Mouse (Mus musculus) heart, embryonic 13.5 days (tissue): ENCODE results near the gene Them4. TPM values are rescaled to one million over a fixed set of nuclear protein-coding genes. Genes with fewer than 3 reads are reported as not detected.
"Not testable (repeated sequence)": the region's sequence is repeated elsewhere in the genome, so short reads cannot be mapped to it uniquely, and the experiment has no call there.

Source experiments
- ATAC-seq: fragments of 200-750 bp; cut with Nextera tagmentation; 2 replicates; pipeline ENCODE4 v1.8.0; 2017; ENCODE audit warnings: moderate TSS enrichment; ENCODE audit not compliant: insufficient number of reproducible peaks, low FRiP score, low TSS enrichment; ENCODE audit errors: extremely low read depth
- H3K27ac ChIP-seq: fragments of 300-500 bp; sonication (generic); replicated peaks from 2 replicates; pipeline ENCODE4 v1.5.1; 2015; ENCODE audit warnings: moderate library complexity, mild to moderate bottlenecking, inconsistent platforms
- H3K27me3 ChIP-seq: fragments of 300-500 bp; sonication (generic); replicated peaks from 2 replicates; pipeline ENCODE4 v1.6.1; 2015; ENCODE audit warnings: mild to moderate bottlenecking, inconsistent platforms
- H3K36me3 ChIP-seq: fragments of 300-500 bp; sonication (generic); 2 replicates; pipeline ENCODE4 v1.6.1; 2015; ENCODE audit warnings: mild to moderate bottlenecking, inconsistent platforms
- H3K4me1 ChIP-seq: fragments of 300-500 bp; sonication (generic); 2 replicates; pipeline ENCODE4 v1.6.1; 2015; ENCODE audit warnings: inconsistent platforms
- H3K4me2 ChIP-seq: fragments of 300-500 bp; sonication (generic); 2 replicates; pipeline ENCODE4 v1.6.1; 2015; ENCODE audit warnings: inconsistent platforms, mild to moderate bottlenecking, moderate library complexity
- H3K4me3 ChIP-seq: fragments of 300-500 bp; sonication (generic); 2 replicates; pipeline ENCODE4 v1.5.1; 2015; ENCODE audit warnings: moderate library complexity, mild to moderate bottlenecking, inconsistent platforms
- H3K9ac ChIP-seq: fragments of 300-500 bp; sonication (generic); 2 replicates; pipeline ENCODE4 v1.6.1; 2015; ENCODE audit warnings: inconsistent platforms, mild to moderate bottlenecking, moderate library complexity
- H3K9me3 ChIP-seq: fragments of 300-500 bp; sonication (generic); 2 replicates; pipeline ENCODE4 v1.6.1; 2016; ENCODE audit warnings: inconsistent platforms
- WGBS: fragments of 180-500 bp; shearing (Covaris S2); methylation state at CpG from one replicate; pipeline ENCODE4 v1.1.7; 2015; ENCODE audit warnings: mixed read lengths; 5-methylcytosine and 5-hydroxymethylcytosine counted together
- polyA plus RNA-seq: library from polyadenylated mRNA; unstranded; fragments of >200 nt; fragmentation: Nextera tagmentation; extraction: Ambion mirVana; gene quantifications from 2 replicates; pipeline ENCODE4 v1.2.1, GENCODE M21; 2015

The Them4 gene
- 10.6 and 10.8 TPM in 2 replicates for polyA plus RNA-seq

DNA sequence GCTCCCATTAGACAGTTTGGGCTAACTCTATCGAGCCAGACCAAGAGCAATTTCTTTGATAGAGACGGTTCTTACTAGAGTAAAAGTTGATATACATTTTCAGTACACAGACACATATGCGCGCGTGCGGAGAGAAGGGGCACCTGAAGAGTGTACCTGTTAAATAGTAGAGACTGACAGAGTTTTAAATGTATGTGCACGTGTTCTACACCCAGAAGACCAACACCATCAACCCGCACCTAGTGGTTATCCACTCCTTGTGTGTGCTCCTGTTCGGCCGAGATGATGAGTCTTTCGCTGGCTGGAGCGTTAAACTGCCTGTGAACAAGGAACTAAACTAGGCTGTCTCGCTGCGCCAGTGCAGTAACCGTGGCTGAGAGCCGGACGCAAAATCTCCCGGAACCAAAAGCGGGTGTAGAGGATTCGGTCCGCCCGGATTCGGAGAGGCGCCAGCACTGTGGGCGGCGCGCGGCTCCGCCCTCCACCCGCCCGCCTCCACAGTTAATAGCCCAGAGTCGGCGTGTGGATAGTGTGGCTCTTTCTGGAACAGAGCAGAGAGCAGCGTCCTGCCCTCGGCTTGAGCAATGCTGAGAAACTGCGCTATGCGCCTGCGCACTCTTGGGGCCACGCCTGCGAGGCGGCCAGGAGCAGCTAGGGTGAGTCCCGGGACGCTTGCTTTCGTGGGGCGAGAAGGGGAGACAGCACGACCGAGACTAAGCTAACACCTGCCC is at the start of gene Them4:
Gene Them4 (plus strand): TSS at position 457 of the 731 bp plus-strand sequence.
- Histone ChIP-seq H3K4me3 (peak within 1 kb of the TSS; percentile 63), H3K27ac (peak within 1 kb of the TSS; percentile 88), H3K9ac (peak within 1 kb of the TSS; percentile 80), H3K36me3 (no peaks in the 10 kb centered on the region), H3K9me3 (no peaks in the 10 kb centered on the region), H3K4me1 (peaks cover 10% of the 10 kb centered on the region), H3K4me2 (peak within 1 kb of the TSS; percentile 80), H3K27me3 (no peaks in the 10 kb centered on the region)
- WGBS = 1% methylated on average over 47 of the region's 47 CpGs
- ATAC-seq = peak; percentile 93

DNA sequence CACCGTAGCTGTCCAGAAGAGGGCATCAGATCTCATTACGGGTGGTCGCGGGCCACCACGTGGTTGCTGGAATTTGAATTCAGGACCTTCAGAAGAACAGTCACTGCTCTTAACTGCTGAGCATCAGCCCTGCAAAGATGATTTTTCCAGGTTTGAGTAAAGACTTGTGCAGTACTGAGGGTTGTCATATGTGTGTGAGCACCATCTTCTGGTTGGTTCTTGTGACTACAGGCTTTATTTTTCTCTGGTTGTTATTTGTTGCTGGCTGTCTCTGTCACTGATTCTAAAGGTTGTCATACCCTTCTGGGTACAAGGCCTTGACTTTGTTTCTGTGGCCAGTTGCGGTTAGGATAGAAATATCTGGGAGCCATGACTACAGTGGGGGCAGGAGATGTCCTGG is 49.3 kb upstream of the Them4 start:
- 36% methylated on average over 6 of the region's 6 CpGs for WGBS
- Histone ChIP-seq H3K9ac (no peak overlapping the region), H3K9me3 (no peaks in the 10 kb centered on the region), H3K27ac (no peak overlapping the region), H3K4me2 (no peak overlapping the region), H3K4me3 (no peak overlapping the region), H3K36me3 (no peaks in the 10 kb centered on the region), H3K27me3 (no peaks in the 10 kb centered on the region), H3K4me1 (no peaks in the 10 kb centered on the region)
- ATAC-seq = no peak

DNA sequence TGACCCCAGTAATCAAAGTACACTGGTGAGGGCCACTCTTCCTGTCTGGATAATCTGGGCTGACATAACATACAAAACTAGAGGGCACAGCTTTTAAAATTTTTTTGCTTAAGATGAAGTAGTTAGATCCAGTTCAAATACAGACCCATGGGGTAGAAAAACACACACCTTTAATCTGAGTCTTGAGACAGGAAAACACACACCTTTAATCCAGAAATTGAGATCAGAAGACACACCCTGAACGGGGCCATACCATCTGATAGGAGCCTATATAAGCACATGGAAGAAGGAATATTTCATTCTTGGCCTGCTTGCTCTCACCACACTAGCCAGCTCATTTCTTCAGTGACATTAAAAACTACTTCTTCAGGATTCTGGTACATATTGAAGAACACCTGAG is 46.2 kb upstream of the Them4 start, which contains the start of gene Gm4778:
Gene Gm4778 (plus strand): TSS at position 301 of the 400 bp plus-strand sequence.
- 71% methylated on average over 1 of the region's 1 CpGs for WGBS
- not testable (repeated sequence) for H3K9ac ChIP-seq, H3K4me1 ChIP-seq, H3K9me3 ChIP-seq, H3K4me2 ChIP-seq, H3K36me3 ChIP-seq, H3K27me3 ChIP-seq, H3K4me3 ChIP-seq, ATAC-seq, H3K27ac ChIP-seq

DNA sequence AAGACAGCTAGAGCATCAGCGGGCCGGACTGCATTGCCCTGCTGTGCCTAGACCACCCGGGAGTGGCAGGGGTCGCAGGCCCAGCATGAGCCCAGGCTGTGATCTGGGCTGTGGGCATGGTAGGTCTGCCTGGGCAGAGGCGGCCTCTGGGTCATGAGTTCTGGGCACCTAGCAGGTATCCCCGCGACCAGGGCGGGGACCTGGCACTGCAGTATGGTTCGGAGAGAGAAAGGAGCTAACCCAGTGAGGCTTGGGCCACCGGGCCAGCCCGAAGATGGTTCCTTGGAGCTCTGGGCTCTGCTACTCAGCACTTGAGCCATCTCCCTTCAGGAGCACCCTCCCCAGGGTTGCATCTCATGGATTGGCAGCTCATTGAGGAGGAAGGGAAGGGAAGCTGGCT is 33.9 kb upstream of the Them4 start:
- Histone ChIP-seq H3K27ac (no peak overlapping the region), H3K4me2 (no peak overlapping the region), H3K27me3 (no peaks in the 10 kb centered on the region), H3K4me3 (no peak overlapping the region), H3K9ac (no peak overlapping the region), H3K9me3 (no peaks in the 10 kb centered on the region), H3K4me1 (no peaks in the 10 kb centered on the region), H3K36me3 (no peaks in the 10 kb centered on the region)
- ATAC-seq = no peak
- 77% methylated on average over 11 of the region's 11 CpGs for WGBS

DNA sequence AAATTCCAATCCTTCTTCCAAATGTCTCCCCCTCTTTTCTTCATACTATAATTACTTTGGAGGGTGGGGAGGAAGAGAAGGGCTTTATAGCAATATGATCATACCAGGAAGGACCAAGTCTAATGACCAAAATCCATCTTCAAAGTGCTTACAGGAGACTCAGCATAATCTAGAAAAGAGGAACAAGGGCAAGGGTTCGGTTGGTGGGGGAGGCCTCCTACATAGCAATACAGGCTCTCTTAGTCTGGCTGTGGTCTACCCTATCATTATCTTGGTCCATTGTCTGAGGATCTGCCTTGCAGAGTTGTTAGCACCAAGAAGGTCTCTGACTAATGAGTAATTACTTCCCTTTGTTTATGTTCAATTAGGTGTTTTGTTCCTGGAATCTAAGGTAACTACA is 4.4 kb upstream of the Them4 start:
- no peak overlapping the region for H3K27ac ChIP-seq
- H3K27me3 ChIP-seq = no peaks in the 10 kb centered on the region
- peaks cover 5% of the 10 kb centered on the region; the same call in 1 of the 2 replicates for H3K4me1 ChIP-seq
- no peak overlapping the region for H3K4me2 ChIP-seq
- H3K36me3 ChIP-seq = no peaks in the 10 kb centered on the region
- ATAC-seq = no peak
- no peak overlapping the region for H3K9ac ChIP-seq
- no peak overlapping the region for H3K4me3 ChIP-seq
- 0 out of 2 replicates have a peak, but pooled peaks cover 7% of the 10 kb centered on the region for H3K9me3 ChIP-seq
- WGBS = 53% methylated on average over 1 of the region's 1 CpGs

DNA sequence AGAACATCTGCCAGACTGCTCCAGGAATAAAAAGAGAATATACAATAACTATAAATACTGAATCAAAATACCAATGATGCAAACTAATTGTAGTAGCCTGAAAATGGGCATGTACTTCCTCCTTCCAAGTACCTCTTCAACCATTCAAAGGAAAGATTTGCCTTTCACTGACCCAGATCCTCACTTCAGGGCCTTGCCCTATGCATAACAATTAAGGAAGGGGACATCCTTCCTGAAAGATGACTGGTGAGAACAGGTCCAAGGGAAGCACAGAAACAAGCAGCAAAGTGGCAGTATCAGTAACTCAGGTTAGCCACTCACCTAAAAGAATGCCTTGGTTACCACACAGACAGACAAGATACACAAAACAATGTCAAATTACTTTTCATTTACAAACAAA is 2.9 kb upstream of the Them4 start:
- no peak overlapping the region for H3K4me3 ChIP-seq
- no peak overlapping the region for H3K9ac ChIP-seq
- H3K36me3 ChIP-seq = no peaks in the 10 kb centered on the region
- H3K9me3 ChIP-seq = 0 out of 2 replicates have a peak, but pooled peaks cover 7% of the 10 kb centered on the region
- no peak overlapping the region for H3K27ac ChIP-seq
- H3K27me3 ChIP-seq = no peaks in the 10 kb centered on the region
- no peak for ATAC-seq
- H3K4me1 ChIP-seq = peaks cover 10% of the 10 kb centered on the region
- H3K4me2 ChIP-seq = no peak overlapping the region

DNA sequence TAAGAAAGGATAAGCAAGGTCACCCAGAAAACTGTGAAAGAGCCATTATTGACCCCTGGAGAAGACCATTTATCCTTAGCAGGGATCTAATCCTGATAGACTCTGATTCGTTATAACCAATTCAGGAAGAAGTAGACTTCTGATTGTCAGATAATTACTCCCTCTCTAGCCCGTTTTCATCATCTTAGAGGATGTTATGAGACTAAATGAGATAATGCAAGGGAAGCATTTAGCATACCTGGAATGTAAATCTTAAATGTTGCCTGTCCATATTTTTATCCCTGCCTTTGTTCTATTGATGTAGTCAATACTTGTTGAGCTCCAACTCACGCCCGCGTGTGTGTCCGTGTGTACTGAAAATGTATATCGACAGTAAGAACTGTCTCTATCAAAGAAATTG is 602 bp downstream of the Them4 start:
- no peaks in the 10 kb centered on the region for H3K36me3 ChIP-seq
- ATAC-seq = no peak
- H3K27ac ChIP-seq = peak overlapping the region; percentile 88
- peak overlapping the region; percentile 80 for H3K4me2 ChIP-seq
- peaks cover 10% of the 10 kb centered on the region for H3K4me1 ChIP-seq
- H3K9me3 ChIP-seq = no peaks in the 10 kb centered on the region
- peak overlapping the region; percentile 63 for H3K4me3 ChIP-seq
- no peaks in the 10 kb centered on the region for H3K27me3 ChIP-seq
- WGBS = 43% methylated on average over 7 of the region's 7 CpGs
- H3K9ac ChIP-seq = peak overlapping the region; percentile 80

DNA sequence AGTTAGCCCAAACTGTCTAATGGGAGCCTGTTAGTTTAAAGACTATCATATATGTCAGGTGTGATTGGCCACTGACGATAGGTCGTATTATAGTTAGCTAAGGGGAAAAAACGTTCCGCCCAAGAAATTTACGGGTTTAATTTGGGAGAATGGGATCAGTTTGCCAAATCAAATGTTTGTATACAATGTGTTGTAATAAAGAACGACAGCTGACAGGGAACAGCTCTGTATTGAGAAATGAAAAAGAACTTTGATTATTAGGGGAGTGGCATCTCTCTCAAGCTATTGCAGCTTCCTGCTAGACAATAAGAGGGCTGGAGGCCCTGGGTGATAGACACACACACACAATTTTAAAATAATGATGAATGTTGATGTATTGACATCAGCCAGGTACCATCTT is 1.0 kb downstream of the Them4 start:
- H3K27me3 ChIP-seq = no peaks in the 10 kb centered on the region
- H3K9ac ChIP-seq = peak overlapping the region; percentile 80
- no peak for ATAC-seq
- H3K4me1 ChIP-seq = peaks cover 10% of the 10 kb centered on the region
- H3K36me3 ChIP-seq = no peaks in the 10 kb centered on the region
- no peaks in the 10 kb centered on the region for H3K9me3 ChIP-seq
- WGBS = 67% methylated on average over 6 of the region's 6 CpGs
- H3K4me2 ChIP-seq = peak overlapping the region; percentile 80
- peak overlapping the region; percentile 63 for H3K4me3 ChIP-seq
- no peak overlapping the region for H3K27ac ChIP-seq

DNA sequence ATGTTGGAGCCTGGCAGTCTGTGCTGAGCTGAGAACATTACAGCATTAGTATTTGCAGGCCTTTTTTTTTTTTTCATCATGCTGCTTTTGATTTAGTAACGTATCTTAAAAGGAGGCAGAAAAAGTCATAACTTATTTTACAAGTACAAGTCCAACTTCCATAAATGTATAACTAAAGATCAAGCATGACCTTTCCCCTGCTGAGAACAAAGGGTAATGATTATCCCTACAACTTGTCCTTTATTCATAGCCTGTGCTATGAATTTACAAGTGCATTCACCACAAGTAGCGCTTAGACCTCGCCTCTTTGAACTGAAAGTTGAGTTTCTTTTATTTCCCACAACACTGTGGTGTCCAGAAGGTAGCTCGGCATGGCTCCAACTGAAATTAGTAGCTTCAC is 1.5 kb downstream of the Them4 start:
- Histone ChIP-seq H3K4me3 (no peak overlapping the region), H3K27ac (no peak overlapping the region), H3K4me2 (no peak overlapping the region), H3K9ac (no peak overlapping the region), H3K9me3 (no peaks in the 10 kb centered on the region), H3K27me3 (no peaks in the 10 kb centered on the region), H3K36me3 (no peaks in the 10 kb centered on the region), H3K4me1 (peaks cover 10% of the 10 kb centered on the region)
- WGBS = 86% methylated on average over 4 of the region's 4 CpGs
- ATAC-seq = no peak

DNA sequence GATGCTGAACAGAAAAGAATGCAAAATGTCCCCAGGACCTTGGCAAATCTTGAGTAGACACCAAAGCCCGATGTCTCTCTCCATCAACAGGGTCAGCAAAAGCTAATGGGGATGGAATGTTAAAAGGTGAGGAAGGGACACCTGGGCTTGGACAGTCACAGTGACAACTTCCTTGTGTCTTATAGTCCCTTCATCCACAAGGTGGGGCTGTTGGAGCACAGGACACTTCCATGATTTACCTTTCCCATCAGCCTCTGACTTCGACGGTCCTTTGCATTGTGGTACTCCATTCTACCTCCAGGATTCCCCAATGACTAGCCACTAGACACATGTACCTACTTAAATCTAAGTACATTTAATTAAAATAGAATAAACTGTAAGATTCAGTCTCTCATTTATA is 18.8 kb downstream of the Them4 start:
- 48% methylated on average over 3 of the region's 3 CpGs for WGBS
- Histone ChIP-seq H3K9me3 (no peaks in the 10 kb centered on the region), H3K4me3 (no peak overlapping the region), H3K27ac (no peak overlapping the region), H3K36me3 (peaks cover 38% of the 10 kb centered on the region), H3K4me1 (no peaks in the 10 kb centered on the region), H3K9ac (no peak overlapping the region), H3K4me2 (no peak overlapping the region), H3K27me3 (no peaks in the 10 kb centered on the region)
- no peak for ATAC-seq

DNA sequence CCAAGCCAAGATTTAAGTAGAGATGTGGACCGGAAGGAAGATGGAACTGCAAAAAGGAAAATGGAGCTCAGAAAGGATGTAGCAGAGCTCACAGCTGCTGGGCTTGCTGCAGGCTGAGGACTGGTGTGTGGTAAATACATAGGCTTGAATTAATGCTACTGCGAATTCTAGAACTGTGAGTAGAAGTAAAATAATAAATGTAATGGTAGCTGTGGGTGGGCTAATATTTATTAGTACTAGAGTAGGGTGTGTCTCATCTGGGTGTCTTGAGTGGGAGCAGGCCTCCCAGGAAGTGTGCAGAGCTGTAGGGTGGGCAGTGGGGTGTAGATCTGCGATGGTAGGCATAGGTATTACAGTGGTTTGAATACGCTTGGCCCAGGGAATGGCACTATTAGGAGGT is 24.6 kb downstream of the Them4 start:
- H3K4me3 ChIP-seq = no peak overlapping the region
- no peaks in the 10 kb centered on the region for H3K27me3 ChIP-seq
- no peaks in the 10 kb centered on the region for H3K4me1 ChIP-seq
- WGBS = 80% methylated on average over 4 of the region's 4 CpGs
- H3K4me2 ChIP-seq = no peak overlapping the region
- H3K9me3 ChIP-seq = no peaks in the 10 kb centered on the region
- peaks cover 20% of the 10 kb centered on the region for H3K36me3 ChIP-seq
- no peak for ATAC-seq
- no peak overlapping the region for H3K9ac ChIP-seq
- H3K27ac ChIP-seq = no peak overlapping the region

DNA sequence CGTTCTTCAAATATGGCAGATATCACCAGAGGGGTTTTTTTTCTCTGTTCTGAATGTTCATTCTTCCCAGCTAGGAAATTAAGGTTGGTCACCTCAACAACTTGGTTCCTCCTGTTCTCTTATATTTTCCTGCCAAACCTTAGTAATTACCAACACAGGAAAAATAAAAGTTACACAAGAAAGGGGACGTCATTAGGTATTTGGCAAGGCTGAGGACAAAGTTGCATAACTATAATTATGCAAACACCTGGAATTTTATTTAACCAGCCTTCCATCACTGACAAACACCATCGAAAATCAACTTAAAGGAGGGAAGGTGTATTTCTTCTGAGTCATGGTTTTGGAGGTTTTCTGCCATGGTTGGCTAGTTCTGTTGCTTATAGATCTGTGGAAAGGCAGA is 28.6 kb downstream of the Them4 start:
- Histone ChIP-seq H3K27me3 (no peaks in the 10 kb centered on the region), H3K4me3 (no peak overlapping the region), H3K27ac (no peak overlapping the region), H3K36me3 (no peaks in the 10 kb centered on the region), H3K4me1 (peaks cover 7% of the 10 kb centered on the region; the same call in 1 of the 2 replicates), H3K9ac (no peak overlapping the region), H3K9me3 (no peaks in the 10 kb centered on the region), H3K4me2 (no peak overlapping the region)
- no peak for ATAC-seq
- WGBS = 71% methylated on average over 3 of the region's 3 CpGs
